Mouse (Mus musculus) ES-E14 (cell line): Measurements from ENCODE around the gene Car9. TPM values are rescaled to one million over a fixed set of nuclear protein-coding genes. Genes with fewer than 3 reads are reported as not detected.
A peak's percentile ranks its signal among the peaks of the same experiment; 100 is the strongest.

Experiments used
- DNase-seq: peaks from one replicate; pipeline ENCODE4 v3.0.0-alpha.2; 2013; ENCODE audit warnings: low read depth, low spot score
- H3K27ac ChIP-seq: 2 replicates; pipeline ENCODE4 v1.5.1; 2012; ENCODE audit warnings: low read depth, mild to moderate bottlenecking, low read length, moderate library complexity, mixed read lengths; ENCODE audit not compliant: poor library complexity, insufficient read depth, severe bottlenecking
- H3K36me3 ChIP-seq: 2 replicates; pipeline ENCODE4 v1.6.1; 2012; ENCODE audit warnings: mild to moderate bottlenecking, low read length, moderate library complexity, mixed read lengths; ENCODE audit not compliant: control insufficient read depth, poor library complexity, insufficient read depth, severe bottlenecking
- H3K4me1 ChIP-seq, 2 experiments: fragments of 150-350 bp in 1 of 2; sonication (generic) in 1 of 2; 2 replicates each; pipeline ENCODE4 v1.6.1; 2012; ENCODE audit warnings: low read length in 2 of 2, mild to moderate bottlenecking in 1 of 2, mixed read lengths in 1 of 2; ENCODE audit not compliant: control insufficient read depth in 2 of 2, insufficient read depth in 2 of 2, poor library complexity in 1 of 2
- H3K4me3 ChIP-seq, 2 experiments: fragments of 150-350 bp in 1 of 2; sonication (generic) in 1 of 2; 2 replicates each; pipeline ENCODE4 v1.5.1; 2012; ENCODE audit warnings: low read length in 2 of 2, low read depth in 1 of 2, mild to moderate bottlenecking in 1 of 2, mixed read lengths in 1 of 2; ENCODE audit not compliant: insufficient read depth in 1 of 2, poor library complexity in 1 of 2, severe bottlenecking in 1 of 2
- H3K9ac ChIP-seq: 2 replicates; pipeline ENCODE4 v1.6.1; 2012; ENCODE audit warnings: low read depth, mild to moderate bottlenecking, low read length, mixed read lengths; ENCODE audit not compliant: poor library complexity, insufficient read depth, severe bottlenecking
- H3K9me3 ChIP-seq: fragments of 150-350 bp; sonication (generic); 2 replicates; pipeline ENCODE4 v1.6.1; 2012; ENCODE audit warnings: low read depth, mild to moderate bottlenecking, low read length; ENCODE audit not compliant: control insufficient read depth, insufficient read depth
- CHD2 ChIP-seq: IDR thresholded peaks from 2 replicates; pipeline ENCODE4 v1.6.1; 2014; ENCODE audit warnings: mild to moderate bottlenecking, low read depth, low read length, inconsistent platforms
- HCFC1 ChIP-seq: IDR thresholded peaks from 2 replicates; pipeline ENCODE4 v1.6.1; 2012; ENCODE audit warnings: low read length, inconsistent platforms, borderline replicate concordance; ENCODE audit not compliant: insufficient read depth
- MAFK ChIP-seq: IDR thresholded peaks from 2 replicates; pipeline ENCODE4 v1.6.1; 2014; ENCODE audit warnings: mild to moderate bottlenecking, low read depth, low read length, inconsistent platforms; ENCODE audit not compliant: insufficient read depth
- ZC3H11A ChIP-seq: IDR thresholded peaks from 2 replicates; pipeline ENCODE4 v1.6.1; 2012; ENCODE audit warnings: low read depth, mild to moderate bottlenecking, inconsistent platforms, low read length, borderline replicate concordance
- ZNF384 ChIP-seq: IDR thresholded peaks from 2 replicates; pipeline ENCODE4 v1.6.1; 2012; ENCODE audit warnings: low read depth, low read length, inconsistent platforms
- in situ Hi-C, 2 experiments: fragments of 600-800 bp; cut with MboI; formaldehyde crosslinking; loops; one replicate each; pipeline ENCODE4 v1.15.1; 2025; ENCODE audit warnings: low sequenced_read_pairs in 2 of 2, inconsistent platforms in 1 of 2; ENCODE audit not compliant: unreplicated experiment in 2 of 2
- total RNA-seq: library from RNA; depleted of rRNA; stranded (reverse); fragments of 300-350 nt; gene quantifications from 2 replicates; pipeline ENCODE4 v1.2.3, GENCODE M21; 2012

Car9 gene
- total RNA-seq, 1 experiment: 0.71 TPM

DNA sequence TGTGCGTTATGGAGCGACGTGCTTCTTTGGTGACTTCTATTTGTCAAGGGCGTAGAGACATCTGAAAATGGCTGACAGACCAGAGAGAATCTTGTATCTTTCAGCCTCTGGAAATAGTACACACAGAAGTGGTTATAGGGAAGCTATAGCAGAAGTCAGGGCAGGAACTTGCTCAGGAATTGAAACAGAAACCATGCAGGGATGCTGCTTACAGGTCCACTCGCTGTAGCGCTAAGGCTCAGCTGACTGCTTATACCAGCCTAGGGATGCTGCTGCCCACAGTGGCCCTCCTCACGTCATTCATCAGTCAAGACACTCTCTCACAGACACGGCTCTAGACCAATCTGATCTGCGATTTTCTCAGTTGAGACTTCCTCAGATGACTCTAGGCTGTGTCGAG is 36.5 kb upstream of the Car9 start:
- H3K9me3 ChIP-seq: no peaks in the 10 kb centered on the region
- no peak for DNase-seq
- H3K4me1 ChIP-seq: no peaks in the 10 kb centered on the region
- H3K4me3 ChIP-seq: no peak overlapping the region
- no peaks in the 10 kb centered on the region for H3K36me3 ChIP-seq
- no peak overlapping the region for H3K27ac ChIP-seq
- no peak for TF ChIP-seq ZNF384
- no peak for TF ChIP-seq MAFK
- no peak for TF ChIP-seq CHD2
- TF ChIP-seq ZC3H11A: no peak
- in situ Hi-C loops: no loop called here
- no peak overlapping the region for H3K9ac ChIP-seq

- no peak overlapping the region for H3K27ac ChIP-seq
- DNase-seq: no peak
- H3K4me1 ChIP-seq: peaks cover 0 to 3% of the 10 kb centered on the region in 2 experiments; a peak in 1 of 4 replicates
- TF ChIP-seq MAFK: no peak
- no peak for TF ChIP-seq ZNF384
- TF ChIP-seq CHD2: no peak
- no peak for TF ChIP-seq ZC3H11A
- TF ChIP-seq HCFC1: no peak
- in situ Hi-C loops: no loop called here
- H3K4me3 ChIP-seq: no peak overlapping the region
- no peaks in the 10 kb centered on the region for H3K36me3 ChIP-seq
- no peak overlapping the region for H3K9ac ChIP-seq
- H3K9me3 ChIP-seq: no peaks in the 10 kb centered on the region
Measured at GRCm38 (mm10) chr4:43473636-43474035, 33.1 kb upstream of the Car9 start.

DNA sequence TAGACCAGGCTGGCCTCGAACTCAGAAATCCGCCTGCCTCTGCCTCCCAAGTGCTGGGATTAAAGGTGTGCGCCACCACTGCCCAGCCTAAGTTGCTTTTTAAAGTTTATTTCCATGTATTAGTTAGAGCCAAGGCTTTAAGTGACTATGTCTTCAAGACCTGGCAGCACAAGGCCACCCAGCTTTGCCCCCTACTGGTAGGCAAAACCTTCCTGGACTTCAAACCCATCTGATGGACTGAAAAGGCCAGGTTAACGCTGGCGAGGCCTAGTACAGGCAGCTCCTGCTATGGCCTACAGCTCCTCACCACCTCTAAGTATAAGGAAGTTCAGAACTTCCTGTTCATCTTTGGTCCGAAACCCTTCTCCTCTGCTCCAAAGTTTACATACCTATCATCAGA is 30.2 kb upstream of the Car9 start:
- H3K4me1 ChIP-seq: peaks cover 0 to 6% of the 10 kb centered on the region in 2 experiments; a peak in 2 of 4 replicates
- no peak overlapping the region for H3K9ac ChIP-seq
- DNase-seq: no peak
- no peaks in the 10 kb centered on the region for H3K36me3 ChIP-seq
- H3K27ac ChIP-seq: no peak overlapping the region
- no peak for TF ChIP-seq ZC3H11A
- TF ChIP-seq MAFK: no peak
- no peak for TF ChIP-seq ZNF384
- no peak for TF ChIP-seq CHD2
- no peak for TF ChIP-seq HCFC1
- in situ Hi-C loops: no loop called here
- H3K9me3 ChIP-seq: no peaks in the 10 kb centered on the region
- no peak overlapping the region for H3K4me3 ChIP-seq

DNA sequence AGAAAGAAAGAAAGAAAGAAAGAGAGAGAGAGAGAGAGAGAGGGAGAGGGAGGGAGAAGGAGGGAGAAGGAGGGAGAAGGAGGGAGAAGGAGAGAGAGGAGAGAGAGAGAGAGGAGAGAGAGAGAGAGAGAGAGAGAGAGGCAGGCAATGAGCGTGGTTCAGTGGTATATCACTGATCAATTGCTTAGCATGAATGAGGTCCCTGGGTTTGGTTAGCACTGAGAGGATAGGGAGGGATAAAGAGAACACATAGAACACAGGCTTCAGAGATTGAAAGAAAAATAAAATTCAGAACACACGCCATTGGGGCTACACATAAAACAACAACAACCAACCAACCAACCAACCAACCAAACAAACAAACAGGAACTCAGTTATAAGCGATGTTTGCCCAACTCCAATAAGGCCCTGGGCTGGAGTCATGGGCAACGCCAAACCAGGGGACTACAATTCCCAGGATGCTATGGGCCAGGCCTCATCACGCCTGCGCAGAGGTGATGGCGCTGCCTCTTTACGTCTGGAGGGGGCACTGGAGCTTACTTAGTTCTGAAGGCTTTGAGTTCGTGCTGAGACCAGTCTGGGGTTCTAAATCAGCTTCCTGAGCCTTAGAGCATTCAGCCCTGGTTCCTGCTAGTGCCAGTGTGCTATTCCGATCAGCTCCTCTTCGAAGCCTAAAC is 28.8 kb upstream of the Car9 start:
- peak overlapping the region; percentile 41; the same call in 1 of the 2 replicates for H3K27ac ChIP-seq
- in situ Hi-C loops: no loop called here

DNA sequence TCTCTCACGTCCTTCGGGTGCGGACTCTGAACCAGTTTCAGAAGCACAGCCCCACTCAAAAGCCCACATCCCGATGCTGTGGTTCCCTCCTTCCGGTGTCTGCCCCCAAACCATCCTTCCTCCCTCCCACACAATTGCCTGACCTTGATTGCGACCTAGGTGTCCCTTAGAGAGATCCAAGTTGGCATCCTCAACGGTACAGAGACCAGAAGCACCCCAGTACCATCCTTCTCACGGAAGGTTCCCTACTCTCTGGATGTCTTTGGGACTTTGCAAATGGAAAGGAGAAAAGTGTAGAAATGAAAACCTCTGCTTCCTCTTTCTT is 28.3 kb upstream of the Car9 start:
- H3K9me3 ChIP-seq: no peaks in the 10 kb centered on the region
- no peak for DNase-seq
- no peak for TF ChIP-seq HCFC1
- peak overlapping the region; percentile 56 for H3K9ac ChIP-seq
- H3K4me1 ChIP-seq: peaks cover 0 to 6% of the 10 kb centered on the region in 2 experiments; a peak in 2 of 4 replicates
- peak overlapping the region; percentile 48 to 67 for H3K4me3 ChIP-seq
- H3K36me3 ChIP-seq: no peaks in the 10 kb centered on the region
- in situ Hi-C loops: no loop called here
- peak overlapping the region; percentile 41; the same call in 1 of the 2 replicates for H3K27ac ChIP-seq

More for the DNA sequence above, 28.8 kb upstream of the Car9 start:
- no peaks in the 10 kb centered on the region for H3K36me3 ChIP-seq
- peak; percentile 97 for TF ChIP-seq HCFC1
- no peak for TF ChIP-seq CHD2
- no peak for TF ChIP-seq MAFK
- no peak for TF ChIP-seq ZNF384
- H3K9ac ChIP-seq: peak overlapping the region; percentile 56
- peak; percentile 85 for DNase-seq
- H3K4me1 ChIP-seq: peaks cover 0 to 6% of the 10 kb centered on the region in 2 experiments; a peak in 2 of 4 replicates
- no peaks in the 10 kb centered on the region for H3K9me3 ChIP-seq
- peak overlapping the region; percentile 48 to 67 for H3K4me3 ChIP-seq
